Mouse (Mus musculus) monocyte, adult 5-6 weeks (primary cell): Measurements from ENCODE around the gene Arl15. TPM values are rescaled to one million over a fixed set of nuclear protein-coding genes. Genes with fewer than 3 reads are reported as not detected.
A peak's percentile ranks its signal among the peaks of the same experiment; 100 is the strongest.

ENCODE experiments used
- ATAC-seq: fragments of 153-309, 156-312 bp; replicated peaks from 2 replicates; pipeline ENCODE4 v1.8.0; 2017; ENCODE audit warnings: mild to moderate bottlenecking; ENCODE audit not compliant: low TSS enrichment, insufficient number of reproducible peaks, severe bottlenecking, poor library complexity, low FRiP score
- total RNA-seq: library from RNA; stranded (forward); fragments of 200-1000, 200-491, 200-594 nt; gene quantifications from 3 replicates; pipeline ENCODE4 v1.2.3, GENCODE M21; 2017

Gene Arl15
- total RNA-seq, 1 experiment from 2014 or later, result 11.3 TPM

DNA sequence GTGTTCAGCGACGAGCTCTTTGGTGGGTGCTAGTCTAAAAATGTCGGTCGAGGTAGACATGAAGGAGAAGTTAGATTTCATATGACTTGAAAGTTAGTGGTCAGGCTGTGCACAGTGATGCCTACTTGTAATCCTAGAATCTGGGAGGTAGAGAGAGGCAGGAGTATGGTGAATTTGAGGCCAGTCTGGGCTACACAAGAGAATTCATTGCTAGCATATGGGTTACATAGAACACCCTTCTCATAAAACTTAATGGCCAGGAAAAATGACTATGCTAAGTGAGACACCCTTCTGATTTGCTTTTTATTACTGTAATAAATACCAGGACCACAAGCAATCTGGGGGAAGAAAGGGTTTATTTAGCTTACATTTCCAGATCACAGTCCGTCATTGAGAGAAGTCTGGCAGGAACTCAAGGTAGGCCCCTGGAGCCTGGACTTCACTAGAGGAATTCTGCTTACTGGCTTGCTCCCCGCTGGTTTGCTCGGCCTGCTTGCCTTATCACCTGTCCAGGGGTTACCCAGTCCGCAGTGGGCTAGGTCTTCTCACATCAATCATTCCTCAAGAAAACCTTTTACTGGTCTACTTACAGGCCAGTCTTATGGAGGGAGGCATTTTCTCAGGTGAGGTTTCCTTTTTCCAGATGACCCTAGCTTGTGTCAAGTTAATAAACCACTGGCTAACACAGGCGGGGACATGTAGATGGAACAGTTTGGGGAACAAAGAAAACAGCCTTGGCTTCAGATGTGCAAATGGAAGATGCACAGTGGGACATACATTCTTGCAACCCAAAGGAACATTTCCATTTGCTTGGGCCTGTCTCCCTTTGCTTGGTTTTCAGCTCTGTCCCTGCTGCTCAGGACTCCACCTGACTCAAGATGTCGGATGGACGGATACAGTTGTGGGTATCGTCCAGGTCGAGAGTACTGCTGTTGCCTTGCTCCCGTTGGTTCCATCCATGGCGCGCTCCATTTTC is 44.6 kb downstream of the Arl15 start:
- ATAC-seq, result no peak

DNA sequence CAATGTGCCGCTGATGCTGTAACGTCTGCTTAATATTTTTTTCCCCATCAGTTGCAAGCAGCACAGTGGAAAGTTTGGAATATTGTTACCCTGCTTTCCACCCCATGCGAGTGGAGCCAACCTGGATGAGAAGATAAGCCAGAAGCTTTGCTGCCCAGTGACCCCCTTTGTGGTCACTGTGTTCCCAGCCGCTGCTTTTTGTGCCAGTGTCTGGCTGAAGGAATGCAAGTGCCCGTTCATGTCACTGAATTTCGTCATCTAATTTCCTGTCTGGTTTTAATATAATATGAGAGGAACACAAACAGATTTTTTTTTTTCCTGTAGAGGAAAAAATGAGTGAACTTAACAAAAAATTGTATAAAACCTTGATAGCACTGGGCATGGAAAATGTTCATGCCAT is 46.1 kb downstream of the Arl15 start:
- ATAC-seq, result no peak

DNA sequence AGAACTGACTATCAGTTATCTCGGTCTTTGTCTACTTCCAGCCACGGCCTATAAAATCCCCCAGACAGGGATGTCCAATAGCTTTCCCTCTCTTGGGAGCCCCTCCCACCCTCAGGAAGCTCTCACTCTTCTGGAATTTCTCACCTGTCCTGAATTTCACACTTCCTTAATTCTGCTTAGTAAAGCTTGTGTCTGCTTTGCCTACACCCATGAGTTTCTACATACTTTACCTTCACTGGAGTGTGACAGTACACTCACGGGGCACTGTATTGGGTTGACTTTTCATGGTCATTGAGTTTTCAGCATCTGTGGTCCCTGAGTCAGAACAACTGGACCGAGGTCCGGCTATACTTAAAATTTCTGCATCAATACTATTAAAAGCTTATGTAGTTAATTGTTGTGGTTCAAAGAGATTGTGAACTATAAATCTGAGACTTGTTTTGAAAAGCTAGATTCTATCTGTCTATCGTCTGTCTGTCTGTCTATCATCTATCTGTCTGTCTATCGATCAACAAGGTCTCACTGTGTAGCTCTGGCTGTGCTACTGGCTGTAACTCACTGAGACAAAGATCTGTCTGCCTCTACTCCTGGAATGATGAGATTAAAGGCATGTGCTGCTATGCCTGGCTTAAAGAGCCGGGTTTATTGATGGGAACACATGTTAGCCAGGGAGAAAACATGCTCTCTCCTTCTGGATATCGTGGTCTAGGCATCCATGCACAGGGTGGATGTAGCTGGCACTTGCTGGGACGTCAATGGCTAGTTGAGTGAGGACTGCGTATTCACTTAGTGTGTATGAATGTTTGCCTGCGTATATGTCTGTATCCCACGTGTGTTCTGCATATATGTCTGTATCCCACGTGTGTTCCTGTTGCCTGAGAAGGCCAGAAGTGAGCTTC is 48.4 kb downstream of the Arl15 start:
- ATAC-seq, result no peak

DNA sequence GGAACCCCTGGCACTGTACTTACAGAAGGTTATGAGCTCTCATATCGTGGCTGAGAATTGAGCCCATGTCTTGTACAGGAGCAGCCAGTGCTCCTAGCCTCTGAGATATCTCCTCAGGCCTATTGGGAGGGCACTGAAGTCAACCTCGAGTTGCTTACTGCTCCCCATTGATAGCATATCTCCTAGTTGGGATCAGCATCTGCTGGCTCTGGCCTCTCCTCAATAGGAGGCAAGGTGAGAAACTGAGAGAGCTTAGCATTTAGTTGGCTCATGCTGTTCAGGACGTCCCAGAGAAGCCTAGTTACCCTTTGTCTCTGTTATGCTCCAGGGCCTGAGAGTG is 49.0 kb downstream of the Arl15 start:
- ATAC-seq, result 0 out of 2 replicates have a peak, but pooled peaks have one; percentile 7

DNA sequence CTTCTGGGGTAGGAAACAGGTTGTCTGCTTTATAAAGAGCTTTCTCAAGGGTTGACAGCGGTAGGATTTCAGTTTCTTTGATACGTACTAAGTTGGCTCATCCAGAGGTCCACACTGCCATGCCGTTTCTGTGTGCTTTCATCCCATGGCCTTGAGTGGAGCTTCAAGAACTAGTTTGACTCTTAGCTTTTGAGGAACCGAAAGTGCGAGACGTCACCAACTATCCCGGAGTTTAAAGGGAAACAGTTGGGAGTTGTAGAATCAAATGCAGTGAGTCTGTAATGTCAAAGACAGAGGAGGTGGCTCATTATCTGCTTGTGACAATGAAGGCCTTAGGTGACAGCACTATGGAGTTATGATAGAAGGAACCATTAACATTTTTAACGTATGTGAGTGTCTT is 49.6 kb downstream of the Arl15 start:
- ATAC-seq, result no peak

DNA sequence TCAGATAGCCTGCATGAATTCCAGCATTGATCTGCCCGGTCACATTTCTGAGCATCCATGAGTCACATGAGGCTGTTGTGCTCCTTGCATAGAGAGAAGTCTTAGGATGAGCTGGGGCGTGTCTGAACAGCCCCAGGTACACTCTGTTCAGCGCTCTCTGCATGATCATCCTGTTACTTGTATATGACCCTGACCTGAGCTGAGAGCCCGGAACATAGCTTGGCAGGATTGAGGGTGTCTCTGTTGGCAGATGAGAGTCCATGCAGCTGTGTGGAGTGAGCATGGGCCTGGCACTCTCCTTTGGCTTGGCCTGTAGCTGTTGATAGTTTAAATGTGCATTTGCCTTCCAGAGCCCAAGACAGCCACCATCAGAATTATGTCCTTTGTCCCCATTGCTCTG is 50.4 kb downstream of the Arl15 start:
- ATAC-seq, result no peak

DNA sequence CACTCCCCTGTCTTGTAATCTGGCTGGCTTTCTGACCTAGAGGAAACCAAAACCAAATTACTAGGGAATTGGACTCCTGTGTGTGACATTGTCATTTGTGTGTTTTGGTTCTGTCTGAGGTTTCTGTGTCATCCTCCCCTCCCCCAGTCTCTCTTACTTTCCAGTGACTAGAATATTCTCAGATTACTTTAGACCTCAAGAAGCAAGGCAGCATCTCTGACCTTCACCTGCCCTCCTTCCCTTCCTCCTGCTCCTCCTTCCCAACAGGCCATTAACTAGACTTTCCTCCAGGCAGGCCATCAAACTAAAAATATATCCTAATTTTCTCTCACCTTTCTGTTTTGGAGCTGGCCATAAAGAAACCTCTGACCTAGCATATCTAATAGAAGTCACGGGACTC is 50.9 kb downstream of the Arl15 start:
- no peak for ATAC-seq

DNA sequence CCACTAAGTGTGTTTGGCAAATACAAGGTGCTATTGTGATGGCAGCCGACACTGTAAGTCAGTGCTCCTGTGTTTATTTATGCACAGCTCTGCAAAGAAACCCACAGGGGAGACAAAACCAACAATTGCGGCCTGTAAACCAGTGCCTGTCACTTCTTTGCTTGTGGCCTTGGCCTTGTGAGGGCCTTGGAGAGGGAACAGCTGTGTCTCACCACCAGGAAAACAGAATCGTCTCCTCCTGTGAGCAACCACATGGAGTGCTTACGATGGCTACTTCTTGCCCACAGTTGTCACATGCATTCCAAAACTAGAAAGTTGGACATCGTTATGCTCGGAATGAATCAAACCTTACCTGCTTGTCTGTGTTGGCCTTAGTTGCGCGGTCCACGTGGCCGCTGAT is 52.1 kb downstream of the Arl15 start:
- ATAC-seq, result no peak

DNA sequence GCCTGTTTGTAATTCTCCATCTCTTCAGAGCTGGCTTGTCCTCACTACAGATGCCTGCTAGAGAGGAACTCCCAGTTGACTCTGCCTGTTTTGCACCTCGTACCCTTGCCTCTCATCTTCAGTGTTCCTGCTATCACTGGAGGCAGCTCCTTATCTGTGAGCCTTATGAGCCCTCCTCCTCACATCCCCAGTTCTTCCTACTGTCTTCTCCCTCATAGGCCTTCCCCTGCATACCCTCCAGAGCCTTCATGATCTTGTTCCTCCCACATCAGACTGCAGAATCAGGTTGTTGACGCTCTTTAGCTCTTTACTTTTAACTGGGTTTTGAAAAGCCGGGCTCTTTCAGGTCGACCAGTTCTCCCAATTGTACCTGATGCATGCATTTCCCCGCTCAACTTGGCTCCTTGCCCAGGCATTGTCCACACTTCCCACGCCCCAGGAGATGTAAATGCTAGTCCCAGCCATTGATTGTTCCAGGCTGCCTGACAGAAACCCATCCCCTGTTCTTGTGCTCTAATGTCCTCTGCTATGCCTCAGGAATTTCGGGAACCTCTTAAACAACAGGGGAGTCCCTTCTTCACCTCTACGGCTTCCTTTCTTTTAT is 56.2 kb downstream of the Arl15 start:
- ATAC-seq, result no peak

DNA sequence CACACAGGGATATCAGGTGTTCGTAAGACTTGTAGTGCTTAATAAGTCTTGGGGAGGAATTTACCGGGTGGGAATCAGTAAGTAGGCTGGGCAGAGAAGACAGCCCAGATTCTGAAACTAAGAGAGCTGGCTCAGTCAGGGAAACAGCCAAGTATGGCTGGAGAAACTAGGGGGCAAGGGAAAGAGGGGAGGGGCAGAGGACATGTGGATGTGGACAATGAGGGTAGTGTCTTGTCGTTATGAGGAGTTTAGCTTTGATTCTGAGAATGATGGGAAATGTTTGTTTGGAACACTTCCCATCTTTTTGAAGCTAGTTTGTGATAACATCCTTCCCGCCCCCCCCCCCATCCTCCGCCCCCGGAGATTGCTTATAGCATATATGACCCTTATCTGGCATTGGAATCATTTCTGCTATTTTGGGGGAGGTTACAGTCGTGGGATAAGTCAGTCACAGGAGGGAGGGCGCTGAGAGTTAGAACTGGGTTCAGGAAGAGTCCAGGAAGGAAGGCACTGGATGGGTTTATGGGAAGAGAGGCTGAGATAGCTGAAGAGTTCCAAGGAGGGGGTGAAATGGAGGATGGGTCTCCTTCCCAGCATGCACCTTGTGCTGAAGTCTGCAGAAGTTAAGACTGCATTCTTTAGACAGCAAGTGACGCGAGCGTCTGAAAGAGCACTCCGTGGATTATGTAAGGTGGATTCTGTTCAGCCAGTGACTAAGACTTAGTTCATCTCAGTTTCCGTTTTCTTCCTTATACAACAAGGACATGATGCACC is 57.5 kb downstream of the Arl15 start:
- no peak for ATAC-seq

DNA sequence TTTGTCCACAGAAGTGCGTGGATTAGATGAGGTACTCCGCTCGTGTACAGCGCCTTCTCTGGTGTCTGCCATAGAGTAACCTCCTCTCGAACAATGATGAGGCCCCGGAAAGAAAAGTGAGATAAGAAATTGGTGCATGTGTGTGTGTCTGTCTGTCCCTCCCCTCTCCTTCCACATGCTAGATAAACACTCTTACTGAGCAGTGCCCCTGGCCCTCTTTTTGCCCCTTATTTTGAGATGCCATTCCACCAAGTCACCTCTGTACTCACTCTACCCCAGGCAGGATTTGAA is 58.0 kb downstream of the Arl15 start:
- no peak for ATAC-seq

DNA sequence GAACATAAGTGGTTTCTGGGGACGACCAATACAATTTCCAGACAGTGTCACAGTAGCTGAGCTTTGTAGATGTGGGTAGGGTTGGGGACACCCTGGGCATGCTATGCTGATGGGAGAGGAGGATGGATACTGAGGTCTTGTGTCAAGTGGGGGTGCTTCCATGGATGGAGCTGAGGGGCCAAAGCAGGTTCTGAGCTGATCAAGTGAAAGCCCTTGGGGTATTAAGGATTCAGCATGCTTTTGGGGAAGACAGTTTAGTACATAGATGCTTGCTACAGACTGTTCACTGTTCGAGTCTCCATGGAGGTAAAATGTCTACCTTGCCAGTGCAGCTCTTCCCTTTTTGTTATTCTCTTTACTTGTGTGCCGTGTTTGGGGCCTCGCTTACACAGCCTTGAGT is 59.8 kb downstream of the Arl15 start:
- ATAC-seq, result no peak

DNA sequence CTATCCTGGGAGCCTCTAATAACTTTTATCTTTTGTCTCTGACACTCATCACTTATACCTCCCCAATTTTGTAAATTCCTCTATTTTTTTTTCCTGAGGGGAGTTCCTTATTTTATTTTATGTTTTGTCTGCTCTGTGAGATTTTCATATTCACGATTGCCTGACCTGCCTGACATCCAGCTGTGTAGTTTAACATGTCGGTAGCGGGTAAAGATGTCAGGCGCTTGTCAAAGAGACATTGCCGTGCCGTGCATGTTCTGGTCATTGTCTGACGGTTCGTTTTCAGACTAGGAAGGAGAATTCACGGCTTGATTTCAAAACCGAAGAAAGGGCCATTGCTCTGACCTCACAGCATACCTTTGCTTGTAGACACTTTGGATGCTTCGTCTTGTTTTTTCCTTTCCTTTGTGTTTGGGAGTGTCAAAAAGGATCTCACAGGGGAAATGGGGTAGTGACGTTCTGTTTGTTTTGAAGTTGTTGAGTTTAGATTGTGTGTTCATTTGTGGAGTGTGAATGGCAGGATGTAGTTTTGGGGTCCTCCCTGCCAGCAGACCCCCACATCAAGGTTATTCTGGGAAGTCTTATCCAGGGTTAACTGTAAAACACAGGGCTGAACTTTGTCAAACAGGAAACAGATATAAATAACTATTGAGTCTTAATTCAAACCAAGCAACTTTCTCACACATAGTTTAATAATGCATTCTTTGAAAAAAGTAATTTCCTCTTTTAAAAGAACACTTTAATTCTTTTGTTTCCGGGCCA is 60.4 kb downstream of the Arl15 start:
- no peak for ATAC-seq

DNA sequence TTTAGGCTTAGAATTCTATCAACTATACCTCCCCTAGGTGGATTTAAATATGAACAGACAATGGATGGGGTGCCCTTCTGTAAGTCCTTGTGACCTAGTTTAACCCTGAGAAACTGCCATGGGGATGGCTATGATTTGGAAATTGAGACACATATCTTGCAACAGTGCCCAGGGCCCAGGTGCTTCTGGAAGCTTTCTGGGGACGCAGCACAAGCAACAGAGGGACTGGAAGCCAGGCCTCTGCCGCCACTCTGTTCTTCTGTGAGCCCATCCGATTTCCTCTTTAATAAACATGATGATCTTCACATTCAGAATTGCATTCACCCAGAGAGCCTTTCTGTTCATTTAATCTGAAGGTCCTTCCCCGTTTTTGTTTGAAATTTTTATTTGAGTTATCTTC is 62.6 kb downstream of the Arl15 start:
- no peak for ATAC-seq

DNA sequence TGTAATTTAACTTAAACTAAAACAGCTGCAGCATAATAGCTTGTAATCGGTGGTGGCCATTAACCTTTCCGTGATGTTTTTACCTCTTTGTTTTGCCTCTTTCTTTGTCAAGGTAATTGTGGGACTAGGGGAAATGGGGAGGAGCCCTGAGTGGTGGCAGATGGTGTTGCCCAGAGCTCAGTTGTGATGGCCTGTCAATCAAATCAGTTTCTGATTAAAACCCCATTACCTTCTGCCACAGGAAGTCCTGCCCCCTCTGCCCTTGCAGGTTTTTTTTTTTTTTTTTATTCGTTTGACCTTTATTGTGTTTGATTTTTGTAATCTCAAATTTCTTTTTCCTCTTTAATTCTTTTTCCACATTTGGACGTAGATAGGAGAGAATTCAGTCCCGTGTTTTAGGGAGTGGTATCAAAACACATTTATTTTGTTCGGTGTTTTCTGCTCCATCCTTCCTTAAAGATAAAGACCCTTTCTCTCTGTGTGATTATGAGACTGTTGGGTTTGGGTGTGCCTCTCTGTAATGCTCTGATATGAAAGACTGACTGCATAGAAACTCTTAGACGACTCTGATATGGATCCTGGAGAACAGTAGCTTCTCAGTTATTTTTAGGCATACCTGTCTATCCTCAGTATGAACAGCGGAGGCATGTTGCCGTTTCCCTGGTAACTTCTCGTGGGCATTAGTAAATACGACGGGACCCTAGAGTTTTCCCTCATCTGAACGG is 64.5 kb downstream of the Arl15 start:
- ATAC-seq, result no peak

DNA sequence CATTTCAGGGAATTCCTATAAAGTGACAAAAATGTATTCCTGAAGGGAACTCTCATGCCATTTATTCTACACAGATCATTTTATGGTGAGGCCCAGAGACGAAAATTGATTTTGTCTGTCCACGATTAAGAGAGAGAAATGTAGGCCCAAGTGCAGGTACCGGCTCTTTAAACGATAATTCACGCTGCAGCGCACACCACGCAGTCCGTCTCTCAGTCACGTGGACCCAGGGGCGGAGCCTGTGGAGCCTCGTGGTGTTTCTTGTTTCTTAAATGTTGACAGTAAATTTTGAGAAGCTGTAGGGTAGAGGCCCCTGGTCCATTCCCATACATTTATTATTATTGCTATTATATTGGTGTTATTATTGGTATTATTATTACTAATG is 65.1 kb downstream of the Arl15 start:
- ATAC-seq, result no peak

DNA sequence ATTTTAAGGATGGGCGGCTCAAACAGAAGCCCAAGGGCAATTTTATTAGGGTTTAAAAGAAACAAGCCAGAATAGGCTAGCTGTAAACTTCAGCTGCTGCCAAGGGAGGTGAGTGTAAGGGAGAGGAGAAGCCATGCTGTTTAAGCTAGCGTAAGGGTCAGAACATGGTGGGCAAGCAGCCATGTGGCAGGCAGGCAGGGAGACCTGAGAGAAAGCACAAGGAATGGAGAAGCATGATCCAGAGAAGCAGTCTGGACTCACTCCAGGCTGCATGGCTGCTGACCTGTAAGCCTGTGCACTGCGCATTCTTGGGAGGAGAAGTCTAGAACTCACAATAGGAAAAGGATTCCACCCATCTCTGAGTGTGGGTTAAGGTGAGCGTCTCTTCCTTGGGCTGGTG is 66.5 kb downstream of the Arl15 start:
- ATAC-seq, result no peak

DNA sequence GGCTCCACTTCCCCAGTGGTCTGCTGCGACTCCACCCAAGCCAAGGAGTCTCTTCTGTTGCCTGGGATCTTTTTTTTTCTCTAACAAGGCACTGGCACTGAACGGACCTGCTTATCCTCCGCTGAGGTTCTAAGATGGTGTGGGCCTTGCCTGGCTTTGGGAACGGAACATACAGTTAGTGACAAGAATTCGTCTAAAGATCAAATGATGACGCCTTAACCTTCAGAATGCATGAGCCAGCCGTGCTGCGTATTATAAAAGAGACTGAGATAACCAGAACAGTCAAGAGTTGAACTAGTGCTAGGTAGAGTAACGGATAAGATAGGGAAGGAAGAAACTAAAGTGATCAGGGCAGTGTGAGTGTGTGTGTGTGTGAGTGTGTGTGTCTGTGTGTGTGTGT is 66.9 kb downstream of the Arl15 start:
- ATAC-seq, result no peak
